Mouse (Mus musculus): ENCODE data around the gene Tln2. TPM values are rescaled to one million over a fixed set of nuclear protein-coding genes. Genes with fewer than 3 reads are reported as not detected.

Tln2 gene
- polyA plus RNA-seq, 1 experiment from 2014 or later = 47.7 TPM

DNA sequence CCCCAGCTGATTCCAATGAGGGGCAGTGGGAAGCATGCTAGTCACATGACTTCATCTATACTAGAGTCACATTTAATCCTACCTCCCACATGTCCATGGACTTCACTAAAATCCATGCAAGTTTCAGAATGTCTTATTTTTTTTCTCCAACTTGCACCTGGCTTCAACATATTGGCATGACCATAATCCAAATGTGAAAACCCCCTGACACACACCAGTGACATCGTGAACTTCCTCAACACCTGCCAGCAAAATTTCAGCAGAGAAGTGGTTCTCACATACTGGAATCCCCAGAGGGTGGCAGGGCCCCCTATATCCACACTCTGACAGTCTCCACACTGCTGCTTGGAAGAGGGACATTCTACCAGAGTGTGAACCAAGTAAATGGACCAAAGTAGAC is 57.7 kb downstream of the Tln2 start:
- 88% methylated on average over 1 of the region's 1 CpGs for WGBS
- no peak overlapping the region for H3K4me3 ChIP-seq (replicated peaks)
- peaks cover 9% of the 10 kb centered on the region for H3K4me1 ChIP-seq
- no peaks in the 10 kb centered on the region for H3K36me3 ChIP-seq
- no peaks in the 10 kb centered on the region for H3K9me3 ChIP-seq (replicated peaks)
- no peaks in the 10 kb centered on the region for H3K27me3 ChIP-seq (replicated peaks)
- no peak for ATAC-seq (ENCODE audit: low FRiP score)
- no peak overlapping the region for H3K4me2 ChIP-seq
- no peak overlapping the region for H3K9ac ChIP-seq (replicated peaks)
- no peak overlapping the region for H3K27ac ChIP-seq (replicated peaks)

DNA sequence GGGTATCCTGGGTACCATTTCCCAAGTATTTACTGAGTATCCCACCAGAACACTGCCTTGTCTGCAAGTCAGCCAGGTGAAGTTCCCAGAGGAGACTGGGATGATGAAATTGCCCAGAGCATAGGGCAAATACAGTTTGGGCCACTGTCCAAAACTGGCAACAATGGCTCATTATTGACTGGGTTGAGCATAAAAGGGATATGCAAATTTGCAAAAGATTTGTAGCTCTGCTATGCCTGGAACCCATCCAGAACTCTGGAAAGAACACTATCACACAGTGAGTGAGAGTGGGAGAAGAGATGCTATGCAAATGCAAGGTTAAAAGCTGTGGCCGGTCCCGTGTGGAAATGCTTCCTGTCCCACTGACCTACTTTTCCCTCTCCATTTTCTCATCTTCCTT is 63.1 kb downstream of the Tln2 start:
- Histone ChIP-seq H3K4me3 (replicated peaks) (no peak overlapping the region), H3K9me3 (replicated peaks) (no peaks in the 10 kb centered on the region), H3K4me1 (peaks cover 22% of the 10 kb centered on the region), H3K9ac (replicated peaks) (no peak overlapping the region), H3K4me2 (no peak overlapping the region), H3K27me3 (replicated peaks) (no peaks in the 10 kb centered on the region), H3K36me3 (no peaks in the 10 kb centered on the region; the same call in 1 of the 2 replicates), H3K27ac (replicated peaks) (peak overlapping the region; percentile 68)
- 0 out of 2 replicates have a peak, but pooled peaks have one; percentile 57 for ATAC-seq (ENCODE audit: low FRiP score)
- WGBS = 18% methylated on average over 2 of the region's 2 CpGs

DNA sequence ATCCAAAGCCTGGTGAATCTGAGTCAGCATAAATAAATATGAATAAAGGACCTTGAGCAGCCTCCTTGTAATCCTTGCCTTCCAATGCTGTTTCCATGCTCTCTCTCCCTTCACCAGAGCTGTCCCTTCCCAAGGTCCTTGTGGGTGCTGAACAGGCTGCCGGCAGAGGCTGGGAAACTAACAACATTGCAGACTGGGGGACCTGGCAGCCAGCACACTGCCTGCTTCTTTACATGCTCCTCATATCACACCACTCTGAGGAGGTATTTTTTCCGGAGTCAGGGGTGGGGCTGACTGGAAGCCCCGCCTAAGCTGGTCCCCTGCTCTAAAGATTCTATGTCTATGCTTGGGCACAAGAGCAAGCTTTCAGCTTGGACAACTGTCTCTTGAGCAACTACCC is 64.2 kb downstream of the Tln2 start:
- H3K27me3 ChIP-seq (replicated peaks) = no peaks in the 10 kb centered on the region
- no peaks in the 10 kb centered on the region; the same call in 1 of the 2 replicates for H3K36me3 ChIP-seq
- 50% methylated on average over 3 of the region's 3 CpGs for WGBS
- peaks cover 22% of the 10 kb centered on the region for H3K4me1 ChIP-seq
- peak overlapping the region; percentile 68 for H3K27ac ChIP-seq (replicated peaks)
- no peak overlapping the region for H3K9ac ChIP-seq (replicated peaks)
- ATAC-seq (ENCODE audit: low FRiP score) = peak; percentile 31; the same call in 1 of the 2 replicates
- no peak overlapping the region for H3K4me3 ChIP-seq (replicated peaks)
- H3K9me3 ChIP-seq (replicated peaks) = no peaks in the 10 kb centered on the region
- H3K4me2 ChIP-seq = no peak overlapping the region

DNA sequence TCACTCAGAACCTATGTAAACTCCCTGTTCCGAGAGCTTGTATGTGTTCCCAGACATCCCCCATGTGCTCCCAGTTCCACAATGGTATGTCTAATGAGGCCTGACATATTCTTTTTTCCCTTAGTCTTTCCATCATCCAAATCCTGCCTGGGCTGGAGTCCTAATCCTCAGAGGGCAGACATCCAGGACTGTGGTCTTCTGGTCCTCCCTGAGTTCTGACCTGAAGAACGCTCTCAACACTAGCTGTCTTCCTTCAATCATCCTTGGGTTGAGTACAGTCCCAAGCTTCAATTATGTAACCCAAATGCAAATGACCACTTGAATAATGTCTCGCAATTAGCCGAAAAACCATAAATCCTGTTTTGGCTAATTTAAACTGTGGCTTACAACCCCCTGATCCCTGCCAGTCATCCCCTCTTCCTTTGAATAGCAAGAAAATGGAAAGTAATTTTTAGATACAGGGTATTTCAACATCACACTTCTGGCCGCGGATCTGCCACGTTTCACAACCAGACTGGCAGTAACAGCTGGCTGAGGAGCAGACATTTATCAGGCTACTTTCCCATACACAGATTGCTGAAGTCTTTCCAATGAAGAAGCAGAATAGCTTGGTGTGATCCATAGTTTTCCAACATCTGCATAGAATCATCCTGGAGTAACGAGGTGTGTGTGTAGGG is 65.5 kb downstream of the Tln2 start:
- Histone ChIP-seq H3K36me3 (no peaks in the 10 kb centered on the region; the same call in 1 of the 2 replicates), H3K9me3 (replicated peaks) (no peaks in the 10 kb centered on the region), H3K27ac (replicated peaks) (no peak overlapping the region), H3K4me3 (replicated peaks) (no peak overlapping the region), H3K27me3 (replicated peaks) (no peaks in the 10 kb centered on the region), H3K4me2 (no peak overlapping the region), H3K4me1 (peaks cover 22% of the 10 kb centered on the region), H3K9ac (replicated peaks) (no peak overlapping the region)
- WGBS = 88% methylated on average over 8 of the region's 8 CpGs
- ATAC-seq (ENCODE audit: low FRiP score) = no peak

DNA sequence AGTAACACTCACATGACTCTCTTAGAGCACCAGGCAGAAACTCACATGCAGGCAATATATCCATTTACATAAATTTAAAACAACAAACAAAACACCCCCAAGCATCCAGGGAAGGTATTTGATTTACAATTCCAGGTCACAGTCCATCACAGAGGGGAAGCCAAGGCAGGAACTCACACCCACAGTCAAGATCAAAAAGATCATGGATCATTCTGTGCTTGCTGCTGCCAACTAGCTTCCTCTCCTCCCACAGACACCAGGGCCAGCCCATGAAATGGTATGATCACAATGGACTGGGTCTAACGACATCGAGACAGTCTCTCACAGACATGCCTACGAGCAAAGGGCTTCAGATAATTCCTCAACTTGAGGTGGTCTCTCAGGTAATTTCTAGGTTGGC is 70.1 kb downstream of the Tln2 start:
- no peaks in the 10 kb centered on the region for H3K27me3 ChIP-seq (replicated peaks)
- no peak for ATAC-seq (ENCODE audit: low FRiP score)
- H3K4me3 ChIP-seq (replicated peaks) = no peak overlapping the region
- WGBS = 78% methylated on average over 3 of the region's 3 CpGs
- peaks cover 7% of the 10 kb centered on the region; the same call in 1 of the 2 replicates for H3K4me1 ChIP-seq
- no peaks in the 10 kb centered on the region for H3K9me3 ChIP-seq (replicated peaks)
- no peaks in the 10 kb centered on the region; the same call in 1 of the 2 replicates for H3K36me3 ChIP-seq
- no peak overlapping the region for H3K9ac ChIP-seq (replicated peaks)
- H3K27ac ChIP-seq (replicated peaks) = no peak overlapping the region
- H3K4me2 ChIP-seq = no peak overlapping the region

DNA sequence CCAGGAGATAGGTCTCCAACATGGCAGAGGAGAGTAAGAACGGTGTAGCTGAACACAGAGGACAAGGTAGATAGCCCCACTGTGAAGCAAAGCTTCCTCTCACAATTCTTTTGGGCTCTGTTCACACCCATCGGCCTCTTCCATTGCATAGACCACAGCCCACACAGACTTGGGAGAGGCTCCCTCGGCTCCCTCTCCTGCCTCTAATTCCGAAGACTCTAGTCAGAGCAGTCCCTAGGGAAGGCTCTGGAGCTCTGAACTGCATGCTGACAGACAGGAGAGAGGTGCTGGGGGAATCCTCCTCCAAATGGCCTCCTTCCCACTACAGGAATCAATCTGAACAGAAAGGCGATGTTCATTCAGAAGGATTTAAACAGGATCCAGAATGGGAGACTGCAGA is 72.9 kb downstream of the Tln2 start:
- 82% methylated on average over 5 of the region's 5 CpGs for WGBS

DNA sequence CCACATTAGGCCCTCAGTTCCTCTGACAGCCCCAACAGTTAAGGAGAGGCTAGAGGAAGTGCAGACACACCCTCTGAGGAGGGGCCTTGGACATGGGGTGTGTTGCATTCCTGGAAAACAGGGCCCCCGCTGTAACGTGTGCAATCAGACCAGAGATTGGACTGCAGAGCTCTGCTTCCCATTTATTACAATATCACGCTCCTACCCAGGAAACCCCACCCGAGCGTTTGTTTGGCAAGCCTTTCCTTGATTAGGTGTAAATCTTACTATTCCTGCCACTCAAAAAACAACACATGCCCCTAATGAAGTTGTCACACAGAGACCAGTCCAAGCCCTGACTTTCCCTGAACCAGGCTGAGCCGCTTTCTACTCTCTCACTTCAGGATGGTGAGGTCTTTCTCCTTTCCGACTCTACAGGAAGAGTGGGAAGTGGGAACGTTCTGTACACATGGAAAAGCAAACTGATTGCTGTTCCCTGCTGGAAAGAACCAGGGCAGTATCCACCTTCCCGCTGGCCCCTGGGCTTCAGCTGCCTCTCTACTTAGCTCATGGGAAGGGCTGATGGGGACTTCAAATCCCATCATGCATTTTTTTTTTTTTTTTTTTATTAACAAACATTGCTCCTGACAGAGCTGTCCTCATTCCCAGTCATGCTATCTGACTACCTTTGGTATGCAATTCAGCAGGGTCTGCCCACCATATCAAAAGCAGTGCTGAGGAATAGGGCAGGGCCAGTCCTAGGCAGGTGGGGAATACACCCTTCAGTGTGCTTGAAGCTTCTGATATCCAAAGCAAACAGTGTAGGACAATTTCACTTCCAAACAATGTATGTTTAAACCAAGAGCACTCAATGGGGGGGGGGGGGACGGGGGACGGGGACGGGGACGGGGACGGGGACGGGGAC is 74.1 kb downstream of the Tln2 start:
- Histone ChIP-seq H3K36me3 (no peaks in the 10 kb centered on the region), H3K4me3 (replicated peaks) (no peak overlapping the region), H3K9me3 (replicated peaks) (no peaks in the 10 kb centered on the region), H3K4me1 (peaks cover 7% of the 10 kb centered on the region; the same call in 1 of the 2 replicates), H3K27me3 (replicated peaks) (no peaks in the 10 kb centered on the region), H3K27ac (replicated peaks) (no peak overlapping the region), H3K9ac (replicated peaks) (no peak overlapping the region), H3K4me2 (no peak overlapping the region)
- WGBS = 80% methylated on average over 15 of the region's 15 CpGs
- ATAC-seq (ENCODE audit: low FRiP score) = no peak

More for the DNA sequence above, 72.9 kb downstream of the Tln2 start:
- no peak overlapping the region for H3K4me3 ChIP-seq (replicated peaks)
- no peak overlapping the region for H3K4me2 ChIP-seq
- no peak overlapping the region for H3K27ac ChIP-seq (replicated peaks)
- H3K9ac ChIP-seq (replicated peaks) = no peak overlapping the region
- H3K27me3 ChIP-seq (replicated peaks) = no peaks in the 10 kb centered on the region
- ATAC-seq (ENCODE audit: low FRiP score) = no peak
- no peaks in the 10 kb centered on the region for H3K36me3 ChIP-seq
- no peaks in the 10 kb centered on the region for H3K9me3 ChIP-seq (replicated peaks)
- H3K4me1 ChIP-seq = peaks cover 7% of the 10 kb centered on the region; the same call in 1 of the 2 replicates

DNA sequence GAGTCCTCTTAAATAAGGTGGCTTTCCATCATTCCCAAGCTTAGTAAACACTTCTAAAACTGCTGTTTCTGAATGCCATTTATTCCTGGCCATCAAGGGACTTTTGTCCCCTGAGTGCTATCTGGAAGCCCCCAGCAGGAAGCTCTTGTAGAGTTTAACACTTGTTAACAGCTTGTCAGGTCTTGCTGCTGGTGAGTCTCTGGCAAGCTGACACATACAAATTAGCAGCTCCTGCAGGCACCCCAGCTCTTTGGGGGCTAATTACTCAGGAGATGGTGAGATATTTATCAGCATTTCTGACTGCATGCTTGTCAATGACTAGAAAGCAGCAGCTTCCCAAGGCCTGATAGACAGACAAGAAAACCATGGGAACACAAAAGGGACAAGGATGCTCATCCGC is 77.2 kb downstream of the Tln2 start:
- H3K4me2 ChIP-seq = no peak overlapping the region
- 76% methylated on average over 1 of the region's 1 CpGs for WGBS
- H3K4me1 ChIP-seq = peaks cover 7% of the 10 kb centered on the region; the same call in 1 of the 2 replicates
- H3K27ac ChIP-seq (replicated peaks) = no peak overlapping the region
- no peak overlapping the region for H3K4me3 ChIP-seq (replicated peaks)
- no peaks in the 10 kb centered on the region for H3K9me3 ChIP-seq (replicated peaks)
- no peak overlapping the region for H3K9ac ChIP-seq (replicated peaks)
- ATAC-seq (ENCODE audit: low FRiP score) = no peak
- H3K27me3 ChIP-seq (replicated peaks) = no peaks in the 10 kb centered on the region
- no peaks in the 10 kb centered on the region for H3K36me3 ChIP-seq

DNA sequence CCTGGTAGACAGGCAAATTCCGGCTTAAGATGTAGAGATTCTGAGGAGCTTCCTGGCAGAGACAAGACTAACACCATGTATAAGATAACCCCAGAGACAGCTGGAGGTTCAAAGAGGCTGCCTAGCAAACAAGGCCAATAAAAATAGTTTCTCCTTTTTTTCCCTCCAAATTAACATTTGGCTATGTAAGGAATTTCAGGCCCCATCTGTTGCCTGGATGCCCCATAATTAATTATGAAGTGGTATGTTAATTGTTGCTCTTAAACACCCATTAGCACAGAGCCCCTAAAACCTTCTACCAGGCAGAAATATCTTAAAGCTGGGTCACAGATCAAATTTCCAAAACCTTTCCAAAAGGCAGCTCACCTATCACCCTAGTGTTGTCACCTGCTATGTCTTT is 77.7 kb downstream of the Tln2 start:
- Histone ChIP-seq H3K27me3 (replicated peaks) (no peaks in the 10 kb centered on the region), H3K9ac (replicated peaks) (no peak overlapping the region), H3K4me1 (peaks cover 7% of the 10 kb centered on the region; the same call in 1 of the 2 replicates), H3K27ac (replicated peaks) (no peak overlapping the region), H3K4me2 (no peak overlapping the region), H3K4me3 (replicated peaks) (no peak overlapping the region), H3K9me3 (replicated peaks) (no peaks in the 10 kb centered on the region), H3K36me3 (no peaks in the 10 kb centered on the region)
- WGBS = 21% methylated on average over 1 of the region's 1 CpGs
- no peak for ATAC-seq (ENCODE audit: low FRiP score)

DNA sequence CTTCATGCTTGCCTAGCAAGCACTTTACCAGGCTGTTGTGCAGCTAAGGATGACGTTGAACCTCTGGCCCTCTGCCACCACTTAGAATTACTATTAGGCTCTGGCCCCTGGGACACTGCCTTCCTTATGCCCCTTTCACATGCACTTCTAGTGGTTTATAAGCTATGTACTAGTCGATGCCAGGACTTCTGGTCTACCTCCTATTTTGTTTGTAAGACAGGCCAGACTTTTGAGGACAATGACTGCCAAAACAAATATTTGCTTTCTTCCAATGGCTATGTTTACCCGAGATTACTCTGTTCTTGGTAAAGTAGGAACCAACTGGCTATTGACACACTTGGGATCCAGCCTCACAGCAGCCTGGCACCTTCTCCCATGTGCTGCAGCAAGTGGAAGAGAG is 82.1 kb downstream of the Tln2 start:
- no peak overlapping the region for H3K4me3 ChIP-seq (replicated peaks)
- no peaks in the 10 kb centered on the region for H3K4me1 ChIP-seq
- H3K27ac ChIP-seq (replicated peaks) = no peak overlapping the region
- ATAC-seq (ENCODE audit: low FRiP score) = no peak
- no peak overlapping the region for H3K9ac ChIP-seq (replicated peaks)
- no peaks in the 10 kb centered on the region for H3K27me3 ChIP-seq (replicated peaks)
- no peaks in the 10 kb centered on the region for H3K36me3 ChIP-seq
- H3K4me2 ChIP-seq = no peak overlapping the region
- WGBS = 79% methylated on average over 3 of the region's 3 CpGs
- H3K9me3 ChIP-seq (replicated peaks) = no peaks in the 10 kb centered on the region

DNA sequence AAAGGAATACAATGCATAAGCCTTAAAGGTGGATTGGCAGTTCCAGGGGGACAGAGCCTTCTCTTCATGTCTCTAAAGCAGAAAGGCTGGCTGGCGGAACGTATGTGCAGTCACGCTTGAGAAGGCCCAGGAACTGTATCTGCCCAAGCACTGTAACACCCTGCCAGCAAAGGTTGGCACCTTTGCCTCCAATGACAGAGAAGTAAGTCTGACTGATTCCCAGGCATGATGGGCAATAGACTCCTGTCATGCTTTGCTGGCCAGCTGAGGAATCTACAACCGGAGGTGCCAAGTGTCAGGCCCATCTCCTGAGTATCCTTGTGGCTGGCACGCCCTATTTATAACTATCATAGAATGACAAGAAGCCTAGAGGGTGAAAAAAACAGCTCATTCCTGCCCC is 83.3 kb downstream of the Tln2 start:
- Histone ChIP-seq H3K9me3 (replicated peaks) (no peaks in the 10 kb centered on the region), H3K27me3 (replicated peaks) (no peaks in the 10 kb centered on the region), H3K4me2 (no peak overlapping the region), H3K9ac (replicated peaks) (no peak overlapping the region), H3K36me3 (no peaks in the 10 kb centered on the region), H3K27ac (replicated peaks) (no peak overlapping the region), H3K4me1 (no peaks in the 10 kb centered on the region), H3K4me3 (replicated peaks) (no peak overlapping the region)
- 93% methylated on average over 5 of the region's 5 CpGs for WGBS
- ATAC-seq (ENCODE audit: low FRiP score) = no peak

Data from neural tube, embryonic 15.5 days (tissue).